Mouse (Mus musculus) embryo, embryonic 11 days (tissue): ENCODE measurements around the gene Palm.

ENCODE experiments used
- DNase-seq: peaks from one replicate; pipeline ENCODE4 v3.0.0-alpha.2; 2015

Palm gene

GRCm38 (mm10) chr10:79800508-79800907 is 7.1 kb downstream of the Palm start:
- DNase-seq = no peak

DNA sequence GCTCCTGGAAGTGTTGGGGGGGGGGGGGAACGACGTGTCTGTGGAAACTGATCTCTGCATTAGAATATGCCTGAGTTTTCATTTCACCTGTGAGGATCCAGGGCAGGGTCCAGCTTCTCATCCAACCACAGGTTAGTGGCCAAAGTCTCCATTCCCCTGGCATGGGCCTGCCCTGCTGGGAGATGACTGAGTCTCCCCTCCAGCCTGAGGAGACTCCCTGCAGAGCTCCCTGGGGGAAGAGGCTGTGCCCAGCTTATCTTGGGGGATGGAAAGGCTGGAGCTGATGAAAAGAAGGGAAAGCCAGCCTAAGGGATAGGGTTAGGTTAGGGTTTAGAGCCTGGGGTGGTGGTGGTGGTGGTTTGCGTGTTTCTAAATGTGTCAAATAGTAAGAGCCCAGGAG is 8.5 kb downstream of the Palm start:
- DNase-seq = no peak

DNA sequence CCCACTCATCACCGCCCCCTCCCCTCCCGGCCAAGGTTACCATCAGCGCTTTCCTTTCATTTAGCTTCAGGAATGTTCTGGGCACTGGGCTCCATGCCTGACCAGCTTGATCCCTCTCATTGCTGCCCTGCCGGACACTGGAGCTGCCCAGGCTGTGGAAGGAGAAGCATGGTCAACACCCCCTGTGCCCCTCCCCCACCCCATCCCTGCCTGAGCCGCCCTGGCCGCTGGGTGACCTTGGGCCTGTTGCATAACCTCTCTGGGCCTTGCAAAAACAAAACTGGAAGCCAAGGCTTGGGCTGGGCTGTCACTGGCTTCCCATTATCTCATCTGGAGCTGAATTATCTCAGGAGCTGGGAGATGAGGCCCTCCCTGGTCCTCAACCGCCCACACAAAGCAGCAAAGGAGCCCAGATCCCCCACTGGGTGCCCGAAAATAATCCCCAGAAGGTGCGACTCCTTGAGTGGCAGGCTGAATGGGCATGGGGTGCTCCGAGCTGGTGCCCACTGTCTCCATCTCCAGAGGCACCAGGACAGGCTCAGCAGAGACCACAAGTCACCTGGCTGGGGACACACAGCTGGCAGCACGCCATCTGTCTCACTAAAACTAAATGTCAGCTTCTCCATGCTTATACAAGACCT is 9.1 kb downstream of the Palm start:
- no peak for DNase-seq

GRCm38 (mm10) chr10:79803716-79804323 is 10.4 kb downstream of the Palm start:
- DNase-seq = peak; percentile 92

DNA sequence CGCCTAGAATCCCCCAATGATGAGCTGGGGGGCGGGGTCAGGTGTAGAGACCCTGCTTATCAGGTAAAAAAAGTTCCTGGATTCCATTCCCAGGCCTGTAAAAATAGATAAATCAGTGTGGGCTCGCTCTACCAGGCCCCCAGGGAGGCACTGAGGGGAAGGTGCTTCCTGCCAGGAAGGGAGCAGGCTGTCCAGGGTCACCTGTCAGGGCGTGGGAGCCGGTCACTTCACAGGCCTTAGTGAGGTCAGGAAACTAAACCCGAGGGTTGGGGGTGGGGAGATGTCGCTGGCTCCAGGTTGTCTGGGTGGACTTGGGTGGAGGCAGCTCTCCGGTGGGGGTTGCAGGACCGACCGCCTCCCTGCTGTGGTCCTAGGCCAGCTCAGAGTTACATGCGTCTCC is 12.3 kb downstream of the Palm start:
- DNase-seq = no peak

- no peak for DNase-seq
Observed at GRCm38 (mm10) chr10:79806331-79806730, 13.0 kb downstream of the Palm start.

DNA sequence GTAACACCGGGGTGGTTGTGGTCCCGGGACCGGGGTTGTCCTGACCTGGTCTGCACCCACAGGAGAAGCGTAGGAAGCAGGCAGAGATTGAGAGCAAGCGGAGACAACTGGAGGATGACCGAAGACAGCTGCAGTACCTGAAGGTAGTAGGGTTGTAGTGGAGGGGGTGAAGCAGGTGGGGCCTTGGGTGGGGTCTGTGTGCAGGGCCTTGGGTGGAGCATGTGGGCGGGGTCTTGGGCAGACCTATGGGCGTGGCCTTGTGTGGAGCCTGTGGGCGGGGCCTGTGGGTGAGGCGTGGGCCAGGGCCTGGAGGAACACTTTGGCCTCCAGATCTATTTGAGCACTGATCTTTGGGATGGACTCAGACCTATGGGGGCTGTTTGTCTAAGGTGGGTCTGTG is 13.6 kb downstream of the Palm start:
- DNase-seq = no peak

DNA sequence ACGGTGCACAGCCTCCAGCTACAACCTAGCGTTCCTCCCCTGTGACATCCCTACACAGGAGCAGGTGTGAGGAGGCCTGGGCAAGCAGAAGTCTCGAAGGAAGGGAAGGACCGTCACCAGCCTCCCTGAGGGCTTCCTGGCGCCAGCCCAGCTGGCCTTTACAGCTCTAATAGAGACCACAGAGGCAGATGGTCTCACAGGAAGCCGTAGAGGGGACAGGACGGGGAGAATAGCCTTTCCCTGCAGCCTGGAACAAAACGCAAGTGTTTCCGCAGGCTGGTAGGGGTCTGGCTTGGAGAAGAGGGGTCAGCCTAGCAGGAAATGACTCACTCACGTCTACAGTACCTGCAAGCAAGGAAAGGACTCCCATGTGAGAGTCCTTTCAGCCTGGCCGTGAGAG is 14.5 kb downstream of the Palm start:
- no peak for DNase-seq

GRCm38 (mm10) chr10:79808728-79809127 is 15.4 kb downstream of the Palm start:
- no peak for DNase-seq

DNA sequence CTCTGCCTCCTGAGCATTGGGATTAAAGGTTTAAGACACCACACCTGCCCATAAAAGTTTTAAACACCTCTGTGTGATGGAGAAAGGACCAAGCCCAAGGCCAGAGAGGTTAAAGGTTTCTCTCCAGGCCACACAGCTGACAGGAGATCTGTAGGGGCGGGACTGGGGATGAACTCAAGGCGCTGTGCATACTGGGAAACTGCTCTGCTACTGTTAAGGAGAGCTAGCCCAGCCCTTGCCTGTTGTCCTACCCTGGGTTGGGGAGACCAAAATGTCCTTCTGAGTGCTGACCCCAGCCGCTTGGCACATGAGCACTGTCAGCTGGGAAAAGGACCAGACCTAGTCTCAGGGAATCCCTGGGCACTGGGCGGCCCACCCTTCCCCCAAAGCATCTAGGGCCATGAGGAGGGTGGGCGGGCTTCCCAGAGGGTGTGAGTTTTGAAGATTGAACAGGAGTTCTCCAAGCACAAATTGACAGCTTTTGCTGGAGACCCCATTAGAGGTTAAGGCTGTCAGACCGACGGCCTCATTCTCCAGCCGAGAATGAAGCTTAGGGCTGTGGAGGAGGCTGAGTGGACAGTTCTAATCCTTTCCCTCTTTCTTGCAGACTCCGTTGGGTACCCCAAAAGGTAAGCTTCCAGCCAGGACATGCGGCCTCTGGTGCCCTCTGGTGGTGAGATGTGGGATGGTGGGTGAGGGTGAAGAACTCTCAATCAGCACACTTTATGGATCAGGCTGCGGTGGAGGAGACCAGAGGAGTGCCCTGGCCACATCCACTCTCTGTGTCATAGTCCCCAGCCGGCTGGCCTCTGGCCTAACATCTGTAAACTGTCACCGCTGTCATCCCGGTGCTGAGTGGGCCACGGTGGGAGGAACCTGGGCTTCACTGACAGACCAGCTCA is 18.6 kb downstream of the Palm start:
- DNase-seq = peak; percentile 80

DNA sequence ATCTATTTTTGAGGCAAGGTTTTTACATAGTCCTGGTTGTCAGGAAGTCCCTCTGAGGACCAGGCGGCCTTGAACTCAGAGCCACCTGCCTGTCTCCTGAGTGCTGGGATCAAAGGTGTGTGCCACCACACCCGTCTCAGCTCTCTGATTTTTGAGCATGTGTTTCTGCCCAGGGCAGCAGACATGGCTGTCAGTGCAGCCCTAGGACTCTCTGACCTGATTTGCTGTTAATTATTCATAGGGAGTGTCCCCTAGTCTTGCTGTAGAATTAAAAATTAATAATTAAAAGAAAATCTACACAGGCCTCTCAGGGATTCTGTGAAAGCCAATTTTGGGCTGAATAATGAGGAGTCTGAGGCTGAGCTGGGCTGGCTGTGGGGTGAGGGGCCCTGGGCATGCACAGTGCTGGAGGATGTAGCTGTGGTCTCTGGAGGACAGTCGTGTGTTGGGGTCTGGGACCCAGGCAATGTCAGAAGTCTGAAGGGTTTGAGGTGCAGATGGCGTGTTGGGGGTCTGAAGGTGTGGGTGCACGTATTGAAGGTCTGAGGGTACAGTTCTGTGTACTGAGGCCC is 21.0 kb downstream of the Palm start:
- no peak for DNase-seq

DNA sequence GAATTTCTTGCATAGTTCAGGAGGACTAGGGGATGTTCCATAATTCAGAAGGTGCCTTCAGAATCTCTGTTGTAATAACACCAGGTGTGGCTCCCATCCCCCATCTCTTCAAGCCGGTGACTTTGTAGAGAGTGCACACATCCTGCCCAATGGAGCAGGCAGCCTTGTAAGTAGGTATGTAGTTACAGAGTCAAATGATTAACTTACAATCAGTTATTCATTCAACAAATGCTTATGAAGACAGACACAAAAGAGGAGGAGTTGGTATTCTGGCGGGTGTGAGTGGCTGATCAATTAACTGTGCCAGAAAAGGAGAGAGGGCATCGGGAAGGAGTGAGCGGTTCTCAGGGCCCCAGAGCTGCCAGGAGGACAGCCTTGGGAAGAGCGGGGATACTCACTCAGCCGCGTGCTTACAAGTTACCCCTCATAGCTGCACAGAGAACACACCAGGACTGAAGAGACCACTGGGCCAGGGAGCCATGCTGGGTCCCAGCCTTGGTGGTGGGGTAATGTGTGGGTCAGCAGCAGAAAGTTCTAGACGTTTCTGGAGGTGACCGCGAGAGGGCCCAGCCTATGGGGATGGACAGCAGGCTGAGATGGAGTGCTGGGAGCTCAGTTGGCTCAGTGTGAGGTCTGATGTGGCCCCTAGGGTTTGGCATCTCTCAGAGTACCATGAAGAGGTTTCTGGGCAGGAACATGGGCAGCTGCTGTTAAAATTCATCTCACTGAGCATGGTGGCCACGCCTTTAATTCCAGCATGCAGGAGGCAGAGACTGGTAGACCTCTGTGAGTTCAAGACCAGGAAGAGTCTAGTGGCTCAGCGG is 22.5 kb downstream of the Palm start:
- no peak for DNase-seq

DNA sequence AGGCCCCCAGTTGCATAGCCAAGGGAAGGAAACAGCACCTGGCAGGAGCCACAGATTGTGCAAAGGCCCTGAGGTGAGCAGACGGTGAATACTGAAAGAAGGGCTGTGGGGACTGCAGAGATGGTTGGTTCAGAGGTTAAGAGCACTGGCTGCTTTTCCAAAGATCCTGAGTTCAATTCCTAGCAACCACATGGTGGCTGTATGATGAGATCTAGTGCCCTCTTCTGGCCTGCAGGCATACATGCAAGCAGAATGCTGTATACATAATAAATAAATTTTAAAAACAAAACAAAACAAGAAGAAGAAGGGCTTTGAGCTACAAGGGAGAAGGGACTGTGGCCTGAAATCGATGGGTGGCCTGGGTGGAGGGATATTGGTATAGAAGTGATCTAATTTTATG is 23.7 kb downstream of the Palm start:
- DNase-seq = no peak

- DNase-seq = no peak
Observed at GRCm38 (mm10) chr10:79818225-79818624, 24.9 kb downstream of the Palm start.

GRCm38 (mm10) chr10:79819606-79820005 is 26.2 kb downstream of the Palm start:
- DNase-seq = no peak

DNA sequence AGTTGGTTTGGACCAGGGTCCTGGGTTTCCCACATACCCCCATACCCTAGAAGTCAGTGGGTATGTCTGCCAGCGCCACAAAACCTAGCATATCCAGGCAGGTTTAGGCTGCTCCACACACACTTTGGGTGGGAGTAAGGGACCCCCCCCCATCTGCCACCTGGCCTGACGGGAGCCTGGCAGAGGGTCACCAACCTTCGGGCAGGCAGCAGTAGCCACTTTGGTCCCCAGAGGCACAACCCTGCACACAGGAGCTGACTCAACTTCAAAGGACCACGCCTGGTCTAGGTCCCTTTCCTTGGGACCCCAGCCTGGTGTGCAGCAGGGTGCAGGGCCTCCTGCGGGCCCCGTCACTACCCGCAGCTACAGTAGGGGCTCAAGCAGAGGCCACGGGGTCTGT is 26.9 kb downstream of the Palm start:
- DNase-seq = no peak

DNA sequence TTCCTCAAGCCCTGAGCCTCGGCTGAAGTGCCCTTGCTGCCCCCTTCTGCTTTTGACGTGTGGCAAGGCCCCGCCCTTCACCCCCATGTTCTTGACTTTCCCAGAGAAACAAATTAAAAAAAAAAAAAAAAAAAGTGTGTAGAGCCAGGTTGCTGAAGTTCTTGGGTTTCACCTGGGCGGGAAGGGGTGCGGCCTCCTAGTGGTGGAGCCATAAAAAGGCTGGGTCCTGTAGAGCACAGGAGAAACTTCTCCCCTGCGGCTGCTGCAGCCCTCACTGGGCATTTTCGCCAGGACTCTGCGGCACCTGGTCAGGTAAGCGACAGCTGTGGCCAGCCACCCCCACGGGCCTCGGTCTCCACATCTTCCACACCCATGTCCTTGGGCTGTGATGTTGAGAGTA is 27.4 kb downstream of the Palm start, which contains the start of gene Misp:
Gene Misp, plus strand, starts transcription at position 208 of the 400 bp plus-strand sequence.
- DNase-seq = no peak

GRCm38 (mm10) chr10:79821731-79822130 is 28.4 kb downstream of the Palm start:
- DNase-seq = no peak

DNA sequence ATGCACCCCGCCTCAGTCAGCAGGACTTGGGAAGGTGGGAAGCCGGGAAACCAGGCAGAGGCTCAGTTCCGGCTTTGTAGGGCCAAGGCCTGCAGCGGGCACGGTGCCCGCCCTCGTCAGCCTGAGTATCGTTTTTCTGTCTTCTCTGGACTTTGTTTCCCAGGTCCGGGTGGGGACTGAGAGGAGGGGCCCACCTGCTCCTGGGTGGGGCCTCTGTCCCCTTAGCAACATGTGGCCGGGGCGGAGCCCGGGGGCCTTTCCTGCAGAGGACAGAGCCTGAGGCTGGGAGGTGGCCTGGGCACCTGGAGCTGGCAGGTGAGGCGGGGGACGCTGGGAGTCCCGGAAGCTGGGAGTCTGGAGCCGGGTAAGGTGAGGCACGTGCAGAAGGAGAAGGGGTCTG is 29.0 kb downstream of the Palm start:
- DNase-seq = no peak

- no peak for DNase-seq
Observed at GRCm38 (mm10) chr10:79823011-79823410, 29.6 kb downstream of the Palm start.

GRCm38 (mm10) chr10:79824413-79824812 is 31.0 kb downstream of the Palm start:
- no peak for DNase-seq

DNA sequence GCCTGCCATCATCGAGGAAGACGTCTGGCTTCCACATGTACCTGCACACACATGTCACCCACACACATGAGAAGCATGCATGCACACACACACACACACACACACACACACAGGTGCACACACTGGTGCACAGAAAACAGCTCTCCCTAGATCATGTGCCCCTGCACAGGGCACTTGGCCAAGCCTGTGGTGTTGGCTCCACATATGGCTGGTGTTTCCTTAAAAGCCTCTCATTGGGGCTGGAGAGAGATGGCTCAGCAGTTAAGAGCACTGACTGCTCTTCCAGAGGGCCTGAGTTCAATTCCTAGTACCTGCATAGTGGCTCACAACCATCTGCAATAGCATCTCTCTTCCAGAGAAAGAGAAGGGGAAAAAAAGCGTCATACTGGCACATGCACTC is 38.2 kb downstream of the Palm start:
- DNase-seq = no peak
